Mouse (Mus musculus): ENCODE results near the gene Snph. TPM values are rescaled to one million over a fixed set of nuclear protein-coding genes. Genes with fewer than 3 reads are reported as not detected.

The Snph gene
- polyA plus RNA-seq, 2 experiments from 2014 or later = 0.15 TPM; not detected in 1

Other genes starting within 250 kb of the Snph start
- gene 4921509C19Rik, start 156.4 kb downstream of the Snph start, polyA plus RNA-seq (2017; shearing (Covaris generic)) = not detected
- gene Nsfl1c, start 138.4 kb downstream of the Snph start, polyA plus RNA-seq (2017; shearing (Covaris generic)) = 100 to 1,000 TPM; 117 to 159 TPM
- gene Fkbp1a, start 90.1 kb downstream of the Snph start, polyA plus RNA-seq (2017; shearing (Covaris generic)) = 100 to 1,000 TPM; 298 to 313 TPM
- 10 to 100 TPM; 79.8 to 85.3 TPM for gene Sdcbp2, start 60.0 kb downstream of the Snph start, polyA plus RNA-seq (2017; shearing (Covaris generic))
- not detected for gene Rad21l, start 35.9 kb upstream of the Snph start, polyA plus RNA-seq (2017; shearing (Covaris generic))
- not detected for gene Tmem74b, start 69.4 kb upstream of the Snph start, polyA plus RNA-seq (2017; shearing (Covaris generic))
- 10 to 100 TPM; 66.8 to 71.8 TPM for gene Psmf1, start 111.6 kb upstream of the Snph start, polyA plus RNA-seq (2017; shearing (Covaris generic))
- gene Rspo4, start 210.3 kb upstream of the Snph start, polyA plus RNA-seq (2017; shearing (Covaris generic)) = not detected